Mouse (Mus musculus): Measurements from ENCODE around the gene Paqr9. TPM values are rescaled to one million over a fixed set of nuclear protein-coding genes. Genes with fewer than 3 reads are reported as not detected.

Gene Paqr9
- polyA plus RNA-seq, 1 experiment = 18.5 TPM

DNA sequence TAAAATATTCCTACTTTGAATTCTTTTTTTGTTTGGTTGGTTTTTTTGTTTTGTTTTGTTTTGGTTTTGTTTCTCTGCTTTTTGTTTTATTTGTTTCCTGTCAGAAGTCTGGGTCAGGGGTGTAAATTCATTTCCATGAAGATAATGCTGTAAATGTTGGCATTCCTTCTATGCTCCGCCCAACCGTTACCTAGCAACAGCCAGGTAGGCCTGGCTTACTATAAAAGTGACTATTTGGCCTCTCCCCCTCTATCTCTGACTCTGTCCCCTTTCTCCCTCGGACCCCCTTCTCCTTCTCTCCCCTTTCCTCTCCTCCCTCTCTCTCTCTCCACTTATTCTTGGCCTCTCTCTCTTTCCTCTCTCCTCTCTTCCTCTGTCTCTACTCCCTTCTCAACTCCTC is 56.5 kb downstream of the Paqr9 start:
- H3K27me3 ChIP-seq (ENCODE audit: control insufficient read depth, insufficient read depth, low read length) = no peaks in the 10 kb centered on the region
- H3K4me1 ChIP-seq (ENCODE audit: control insufficient read depth, insufficient read depth, low read length) = no peaks in the 10 kb centered on the region
- TF ChIP-seq CTCF (IDR thresholded peaks at IDR 0.05; ENCODE audit: borderline replicate concordance, insufficient read depth, low read depth, low read length) = no peak
- no peak for TF ChIP-seq POLR2A (IDR thresholded peaks at IDR 0.05; ENCODE audit: borderline replicate concordance, insufficient read depth, low read length)
- H3K27ac ChIP-seq (ENCODE audit: insufficient read depth, low read length) = no peak overlapping the region
- no peak for DNase-seq
- H3K4me3 ChIP-seq (replicated peaks; ENCODE audit: insufficient read depth, low read depth, low read length) = no peak overlapping the region
- WGBS = 72% methylated on average over 3 of the region's 3 CpGs

Other genes starting within 250 kb of the Paqr9 start
- 15.4 and 16.8 TPM in 2 replicates for gene Chst2, start 152.9 kb upstream of the Paqr9 start, polyA plus RNA-seq (2012; rRNA removed)
- 28.4 and 30.8 TPM in 2 replicates for gene U2surp, start 47.7 kb upstream of the Paqr9 start, polyA plus RNA-seq (2012; rRNA removed)
- 3.4 and 4.5 TPM in 2 replicates for gene Pcolce2, start 77.9 kb downstream of the Paqr9 start, polyA plus RNA-seq (2012; rRNA removed)
- gene Trpc1, start 190.7 kb downstream of the Paqr9 start, polyA plus RNA-seq (2012; rRNA removed) = 21.3 and 23.1 TPM in 2 replicates